Mouse (Mus musculus) monocyte, adult 2 months (primary cell): Measurements from ENCODE around the gene Stn1.

ENCODE experiments used
- DNase-seq, 2 experiments: peaks; one replicate each; pipeline ENCODE4 v3.0.0; 2022; ENCODE audit warnings: low spot score in 2 of 2, low read depth in 1 of 2

Gene Stn1

DNA sequence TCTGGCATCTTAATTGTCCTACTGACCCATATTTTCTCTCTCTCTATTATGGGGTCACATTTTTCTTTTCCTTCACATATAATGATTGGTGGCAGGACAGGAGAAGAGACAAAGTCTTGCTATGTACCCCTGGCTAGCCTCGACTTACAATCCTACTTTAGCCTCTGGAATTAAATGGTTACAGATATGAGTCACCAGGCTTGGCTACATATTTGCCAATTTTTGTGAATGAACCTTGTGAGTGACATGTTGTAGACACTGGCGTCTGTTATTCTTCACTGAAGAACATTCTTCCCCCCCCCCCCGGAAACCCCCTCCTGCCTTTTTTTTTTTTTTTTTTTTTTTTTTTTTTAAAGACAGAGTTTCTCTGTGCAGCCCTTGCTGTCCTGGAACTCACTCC is 54.0 kb downstream of the Stn1 start:
- no peak for DNase-seq

- no peak for DNase-seq
Observed at GRCm38 (mm10) chr19:47473453-47473852, 63.9 kb downstream of the Stn1 start.

DNA sequence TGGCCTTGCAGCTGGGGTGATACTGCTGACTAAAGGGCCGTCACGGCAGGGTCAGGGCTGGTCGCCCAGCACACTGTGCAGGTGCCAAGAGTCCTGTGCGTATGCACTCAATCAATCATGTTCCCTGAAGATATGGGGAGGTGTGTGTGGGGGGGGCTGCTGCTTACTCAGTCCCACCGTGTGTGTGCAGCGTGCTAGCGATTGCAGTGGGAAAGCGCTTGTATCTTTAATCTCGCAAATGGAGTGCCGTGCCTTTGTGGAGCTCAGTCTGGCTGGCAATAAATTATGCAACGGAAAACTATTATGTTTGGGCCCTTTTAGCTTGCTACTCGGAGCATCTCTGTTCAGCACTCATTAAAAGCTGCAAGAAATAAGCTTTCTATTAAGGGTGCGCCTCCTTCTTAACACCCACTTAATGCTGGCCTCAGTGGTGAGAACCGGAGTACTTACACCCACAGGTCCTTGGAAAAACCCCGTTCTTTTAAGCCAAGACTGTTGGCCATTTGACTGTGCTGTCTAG is 64.4 kb downstream of the Stn1 start:
- DNase-seq, result no peak

- DNase-seq, result no peak
Observed at GRCm38 (mm10) chr19:47471808-47472207, 65.5 kb downstream of the Stn1 start.

- no peak for DNase-seq
Observed at GRCm38 (mm10) chr19:47468750-47469149, 68.6 kb downstream of the Stn1 start.

DNA sequence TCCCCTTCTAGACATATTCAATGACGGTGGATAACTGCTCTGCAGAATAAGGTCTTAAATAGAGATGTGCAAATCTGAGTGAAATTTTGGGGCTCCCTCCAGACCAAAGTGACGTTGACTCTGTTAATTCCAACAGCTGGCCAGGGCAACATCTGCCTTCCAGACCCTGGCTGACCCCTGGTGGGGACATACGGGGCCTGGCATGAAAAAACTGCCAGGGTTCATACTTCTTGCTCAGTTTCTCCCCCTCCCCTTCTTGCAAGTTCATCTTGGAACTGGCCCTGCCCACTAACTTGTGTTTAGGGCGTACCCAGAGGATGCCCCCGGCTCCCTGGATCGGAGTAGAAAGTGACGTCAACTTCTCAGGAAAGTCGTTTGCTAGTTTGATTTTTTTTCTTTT is 70.5 kb downstream of the Stn1 start:
- no peak for DNase-seq

GRCm38 (mm10) chr19:47465467-47465866 is 71.8 kb downstream of the Stn1 start:
- DNase-seq, result peak in 1 of 2 experiments; percentile 40

- DNase-seq, result no peak
Observed at GRCm38 (mm10) chr19:47464304-47465241, 72.7 kb downstream of the Stn1 start, which contains the start of gene Sh3pxd2a. Gene Sh3pxd2a (minus strand): TSS chr19:47464401.

DNA sequence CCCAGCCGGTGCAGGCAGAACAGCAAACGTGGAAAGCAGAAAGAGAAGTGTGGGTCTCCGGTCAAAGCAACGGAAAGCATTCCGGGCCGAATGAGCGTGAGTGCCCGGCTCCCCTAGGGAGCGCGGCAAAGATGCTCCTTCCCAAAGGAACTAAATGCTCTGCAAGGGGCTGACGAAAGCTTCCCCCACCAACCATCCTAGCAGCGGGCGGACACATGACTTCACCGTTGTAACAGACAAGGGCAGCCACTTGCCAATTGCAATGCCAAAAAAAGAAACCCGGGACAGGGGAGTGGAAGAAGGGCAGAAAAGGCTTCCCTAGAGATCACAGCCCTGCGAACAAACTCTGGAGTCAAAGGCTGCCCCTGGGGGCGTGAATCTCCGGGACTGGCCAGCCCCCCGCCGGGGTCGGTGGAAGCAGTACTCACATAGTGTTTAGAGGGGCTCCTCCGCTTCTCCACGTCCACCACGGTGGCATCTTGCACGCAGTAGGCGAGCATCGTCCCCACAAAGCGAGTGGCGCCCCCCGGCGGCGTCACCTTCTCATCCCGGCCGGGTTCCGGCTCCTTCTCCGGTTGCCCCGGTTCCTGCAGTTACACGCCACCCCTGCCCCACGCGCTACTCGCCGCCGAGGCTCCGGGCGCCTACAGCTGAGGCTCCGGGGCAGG is 73.5 kb downstream of the Stn1 start:
- DNase-seq, result peak in 1 of 2 experiments; percentile 65

GRCm38 (mm10) chr19:47463206-47463605 is 74.1 kb downstream of the Stn1 start:
- DNase-seq, result no peak

DNA sequence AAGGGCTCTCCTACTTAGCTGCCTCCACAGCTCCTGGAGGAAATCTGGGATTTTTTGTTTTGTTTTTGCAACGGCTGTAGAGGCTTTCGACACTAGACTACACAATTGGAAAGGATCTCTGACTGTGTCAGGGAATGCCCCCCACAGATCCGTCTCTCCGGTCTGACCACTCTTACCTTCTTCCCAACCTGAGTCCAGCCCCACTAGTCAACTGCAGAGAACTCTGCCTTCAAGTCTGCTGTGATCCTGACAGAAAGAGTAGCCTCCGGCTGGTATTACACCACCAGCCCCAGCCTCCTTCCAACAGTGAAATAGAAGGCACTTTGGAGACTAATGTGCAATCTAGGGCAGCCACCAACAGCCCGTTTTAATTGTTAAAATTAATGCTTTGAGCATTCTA is 74.6 kb downstream of the Stn1 start:
- no peak for DNase-seq

DNA sequence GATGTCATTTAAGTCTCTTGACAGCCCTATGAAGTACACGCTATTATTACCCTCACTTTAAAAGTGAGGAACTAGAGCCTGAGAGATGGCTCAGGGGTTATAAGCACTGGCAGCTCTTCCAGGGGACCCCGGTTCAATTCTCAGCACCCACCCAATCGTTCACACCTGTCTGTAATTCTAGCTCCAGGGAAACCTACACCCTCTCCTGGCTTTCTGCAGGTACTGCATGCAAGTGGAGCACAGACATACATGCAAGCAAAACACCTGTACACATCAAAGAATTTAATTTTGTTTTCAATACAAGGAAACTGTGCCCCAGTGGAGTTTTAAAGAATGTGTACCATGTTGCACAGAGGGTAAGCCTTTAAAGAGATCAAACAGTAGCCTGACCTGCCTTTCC is 75.5 kb downstream of the Stn1 start:
- no peak for DNase-seq

- DNase-seq, result no peak
Observed at GRCm38 (mm10) chr19:47461386-47461785, 75.9 kb downstream of the Stn1 start.

DNA sequence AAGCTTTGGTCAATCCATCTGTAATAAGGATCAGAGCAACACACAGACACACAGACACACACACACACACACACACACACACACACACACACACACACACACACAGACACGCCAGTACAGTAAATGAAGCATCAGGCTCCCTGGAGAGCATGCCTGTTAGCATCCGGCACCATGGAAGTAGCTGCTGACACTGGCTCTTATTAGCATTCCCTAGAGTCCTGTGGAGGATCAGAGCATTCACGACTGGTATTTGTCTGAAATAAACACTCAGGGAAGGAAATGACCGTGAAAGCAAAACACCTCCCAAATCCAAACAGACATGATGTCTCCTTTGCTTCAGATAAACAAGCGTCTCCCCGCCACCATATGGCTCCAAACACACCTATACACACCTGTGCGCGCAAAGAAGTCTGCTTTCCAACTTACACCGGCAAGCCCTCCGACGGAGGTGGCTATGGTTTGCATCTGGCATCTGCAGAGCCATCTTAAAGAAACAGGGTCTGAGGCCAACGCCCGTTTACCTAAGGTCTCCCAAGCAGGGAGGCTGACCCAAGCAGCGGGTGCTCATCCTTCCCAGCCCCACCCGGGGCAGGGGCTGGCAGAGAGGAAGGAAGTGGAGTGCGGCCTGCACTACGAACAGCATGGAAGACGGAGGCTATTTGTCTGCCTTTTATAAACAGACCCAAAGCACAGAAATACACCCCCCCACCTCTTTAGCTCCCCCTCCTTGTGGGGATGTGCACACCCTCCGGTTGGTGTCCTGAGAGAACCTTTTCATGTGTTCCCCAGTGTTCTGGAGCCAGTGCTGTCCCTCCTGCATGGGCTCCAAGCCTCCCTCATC is 77.0 kb downstream of the Stn1 start:
- DNase-seq, result no peak

GRCm38 (mm10) chr19:47459214-47459613 is 78.1 kb downstream of the Stn1 start:
- DNase-seq, result no peak

- peak in 1 of 2 experiments; percentile 22 for DNase-seq
Observed at GRCm38 (mm10) chr19:47458504-47459161, 78.7 kb downstream of the Stn1 start.

DNA sequence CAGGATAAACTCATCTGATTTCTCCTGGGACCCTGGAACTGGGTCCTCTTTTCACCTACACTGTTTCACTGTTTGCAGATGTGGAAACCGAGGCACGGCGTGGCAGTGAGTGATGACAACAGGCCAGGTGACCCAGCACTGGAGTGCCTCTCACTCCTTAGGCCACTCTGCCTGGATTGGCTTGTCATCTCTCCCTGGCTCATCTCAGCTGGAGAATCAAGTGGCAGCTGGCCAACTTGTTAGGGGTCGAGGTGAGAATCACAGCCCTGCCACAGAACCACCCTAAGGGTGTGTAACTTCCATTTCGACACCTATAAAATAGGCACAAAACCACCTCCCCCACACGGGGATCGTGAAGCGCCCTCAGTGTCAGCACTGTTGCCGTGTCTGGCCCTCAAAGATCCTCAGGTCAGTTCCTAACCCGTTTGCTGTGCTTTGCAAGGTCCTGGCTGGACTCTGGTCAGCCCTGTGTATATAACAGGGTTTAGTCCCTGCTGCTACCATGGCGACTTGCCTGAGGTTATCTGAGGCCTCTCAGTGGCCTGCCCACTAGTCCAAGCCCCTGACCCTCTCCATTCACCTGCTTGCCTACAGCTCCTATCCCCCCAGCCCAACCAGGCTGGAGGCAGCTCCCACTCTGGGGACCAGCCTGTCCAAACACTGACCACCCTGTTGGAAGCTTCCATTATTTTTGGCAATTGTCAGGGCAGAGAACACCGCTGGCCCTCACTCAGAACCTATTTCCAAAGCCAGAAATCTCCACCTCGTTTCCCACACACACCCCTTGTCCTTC is 79.4 kb downstream of the Stn1 start:
- DNase-seq, result no peak

DNA sequence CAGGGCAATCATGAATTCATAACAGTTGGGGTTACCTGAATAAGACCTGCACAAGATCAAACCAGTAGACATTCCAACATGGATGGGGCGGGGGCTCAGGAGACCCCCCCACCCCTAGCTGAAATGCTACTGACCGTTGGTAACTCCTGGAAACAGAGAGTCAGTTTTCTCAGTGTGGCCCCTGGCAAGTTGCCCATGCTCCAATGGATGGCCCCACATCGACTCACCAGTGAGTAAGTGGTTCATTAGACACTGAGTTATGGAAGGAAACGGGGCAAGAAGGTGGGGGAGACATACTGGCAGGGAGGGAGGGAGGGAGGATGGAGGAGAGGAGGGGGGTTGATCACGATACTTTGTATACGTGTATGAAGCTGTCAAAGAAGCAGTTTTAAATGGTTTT is 81.3 kb downstream of the Stn1 start:
- no peak for DNase-seq

GRCm38 (mm10) chr19:47455001-47455755 is 82.1 kb downstream of the Stn1 start:
- no peak for DNase-seq
